Mouse (Mus musculus): Measurements from ENCODE around the gene Ajap1. TPM values are rescaled to one million over a fixed set of nuclear protein-coding genes. Genes with fewer than 3 reads are reported as not detected.

Gene Ajap1
- polyA plus RNA-seq (2015; fragmentation: Nextera tagmentation; extraction: Ambion mirVana), result 0.20 and 0.28 TPM in 2 replicates

DNA sequence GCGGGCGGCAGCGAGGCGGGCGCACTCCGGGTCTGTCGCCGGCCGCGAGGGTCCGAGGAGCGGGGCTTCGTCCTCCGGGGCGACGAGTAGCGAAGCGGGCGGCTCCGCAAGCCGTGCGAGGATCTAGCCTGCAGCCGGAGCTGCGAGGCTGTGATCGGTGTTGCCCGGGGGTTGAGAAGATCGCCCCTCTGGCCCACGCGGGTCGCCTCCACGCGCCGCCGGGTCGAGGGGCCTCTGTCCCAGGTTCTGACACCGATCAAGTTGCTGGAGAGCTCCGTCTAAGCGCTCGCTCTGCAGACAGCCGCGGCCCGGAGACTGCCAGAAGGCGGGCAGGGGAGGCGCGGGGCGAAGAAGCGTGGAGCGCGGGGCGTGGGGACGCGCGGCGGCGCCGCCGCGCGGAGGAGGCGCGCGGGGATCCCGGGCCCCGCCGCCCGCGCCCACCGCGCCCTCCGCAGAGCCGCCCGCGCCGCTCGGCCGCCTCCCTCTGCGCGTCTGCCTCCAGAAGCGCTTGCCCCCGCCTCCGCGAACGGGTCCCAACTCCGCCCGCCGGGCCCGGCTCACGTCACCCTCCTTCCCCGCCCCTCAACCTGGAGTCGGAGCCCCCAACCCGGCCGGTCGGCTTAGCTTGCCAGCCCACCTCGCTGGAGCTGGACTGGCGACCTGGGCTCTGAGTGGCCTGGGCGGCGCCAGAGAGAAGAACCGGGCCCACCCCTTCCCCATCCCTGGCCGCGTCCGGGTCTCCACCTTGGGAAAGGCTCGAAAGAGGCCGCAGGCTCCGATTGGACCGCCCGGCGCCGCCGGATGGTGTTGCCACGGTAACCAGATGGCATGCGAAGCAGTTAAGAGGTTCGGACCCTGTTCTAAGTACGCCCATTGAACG is at the start of gene Ajap1:
Ajap1 (minus strand) TSS at position 353 of the 880 bp plus-strand sequence.
- Histone ChIP-seq H3K4me1 (replicated peaks; ENCODE audit: control insufficient read depth, insufficient read depth, low read length) (no peaks in the 10 kb centered on the region; the same call in 1 of the 2 replicates), H3K27me3 (ENCODE audit: control insufficient read depth, insufficient read depth, low read depth, low read length) (peaks cover 78% of the 10 kb centered on the region), H3K4me2 (ENCODE audit: low read depth, low read length) (peak within 1 kb of the TSS; percentile 51), H3K27ac (ENCODE audit: low read length) (no peak within 1 kb of the TSS), H3K4me3 (ENCODE audit: low read length) (peak within 1 kb of the TSS; percentile 29), H3K9ac (ENCODE audit: low read length) (no peak within 1 kb of the TSS), H3K36me3 (ENCODE audit: control insufficient read depth, insufficient read depth, low read length) (no peaks in the 10 kb centered on the region), H3K9me3 (ENCODE audit: control insufficient read depth, low read length) (no peaks in the 10 kb centered on the region)
- under 1% methylated on average over 97 of the region's 114 CpGs for WGBS
- ATAC-seq (ENCODE audit: low read depth), result no peak

- WGBS, result 50% methylated on average over 14 of the region's 14 CpGs
- no peaks in the 10 kb centered on the region for H3K27me3 ChIP-seq (ENCODE audit: control insufficient read depth, insufficient read depth, low read depth, low read length)
- H3K27ac ChIP-seq (ENCODE audit: low read length), result no peak overlapping the region
- no peaks in the 10 kb centered on the region for H3K9me3 ChIP-seq (ENCODE audit: control insufficient read depth, low read length)
- H3K9ac ChIP-seq (ENCODE audit: low read length), result no peak overlapping the region
- no peak overlapping the region for H3K4me3 ChIP-seq (ENCODE audit: low read length)
- ATAC-seq (ENCODE audit: low read depth), result no peak
- no peaks in the 10 kb centered on the region for H3K4me1 ChIP-seq (replicated peaks; ENCODE audit: control insufficient read depth, insufficient read depth, low read length)
- H3K4me2 ChIP-seq (ENCODE audit: low read depth, low read length), result no peak overlapping the region
- H3K36me3 ChIP-seq (ENCODE audit: control insufficient read depth, insufficient read depth, low read length), result no peaks in the 10 kb centered on the region
Observed at GRCm38 (mm10) chr4:153530536-153530935, 47.9 kb upstream of the Ajap1 start.

DNA sequence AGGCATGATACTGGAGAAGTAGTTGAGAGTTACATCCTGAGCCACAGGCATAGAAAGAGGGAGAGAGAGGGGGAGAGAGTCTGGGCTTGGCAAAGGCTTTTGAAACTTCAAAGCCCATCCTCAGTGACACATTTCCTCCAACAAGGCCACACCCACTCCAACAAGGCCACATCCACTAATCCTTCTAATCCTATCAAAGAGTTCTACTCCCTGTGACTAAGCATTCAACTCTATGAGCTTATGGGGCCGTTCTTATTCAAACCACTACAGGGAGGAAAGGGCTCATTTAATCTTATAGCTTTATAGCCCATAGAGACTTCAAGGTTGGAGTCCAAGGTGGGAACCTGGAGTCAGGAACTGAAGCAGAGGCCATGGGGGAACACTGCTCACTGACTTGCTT is 39.0 kb upstream of the Ajap1 start:
- Histone ChIP-seq H3K36me3 (ENCODE audit: control insufficient read depth, insufficient read depth, low read length) (no peaks in the 10 kb centered on the region), H3K27ac (ENCODE audit: low read length) (no peak overlapping the region), H3K4me3 (ENCODE audit: low read length) (no peak overlapping the region), H3K4me1 (replicated peaks; ENCODE audit: control insufficient read depth, insufficient read depth, low read length) (no peaks in the 10 kb centered on the region), H3K9me3 (ENCODE audit: control insufficient read depth, low read length) (no peaks in the 10 kb centered on the region), H3K9ac (ENCODE audit: low read length) (no peak overlapping the region), H3K4me2 (ENCODE audit: low read depth, low read length) (no peak overlapping the region), H3K27me3 (ENCODE audit: control insufficient read depth, insufficient read depth, low read depth, low read length) (no peaks in the 10 kb centered on the region)
- no peak for ATAC-seq (ENCODE audit: low read depth)
- 76% methylated on average over 1 of the region's 1 CpGs for WGBS

GRCm38 (mm10) chr4:153519888-153520287 is 37.3 kb upstream of the Ajap1 start:
- Histone ChIP-seq H3K4me1 (replicated peaks; ENCODE audit: control insufficient read depth, insufficient read depth, low read length) (no peaks in the 10 kb centered on the region), H3K36me3 (ENCODE audit: control insufficient read depth, insufficient read depth, low read length) (no peaks in the 10 kb centered on the region), H3K27me3 (ENCODE audit: control insufficient read depth, insufficient read depth, low read depth, low read length) (no peaks in the 10 kb centered on the region), H3K27ac (ENCODE audit: low read length) (no peak overlapping the region), H3K4me3 (ENCODE audit: low read length) (no peak overlapping the region), H3K4me2 (ENCODE audit: low read depth, low read length) (no peak overlapping the region), H3K9ac (ENCODE audit: low read length) (no peak overlapping the region), H3K9me3 (ENCODE audit: control insufficient read depth, low read length) (no peaks in the 10 kb centered on the region)
- ATAC-seq (ENCODE audit: low read depth), result no peak
- 66% methylated on average over 3 of the region's 3 CpGs for WGBS

GRCm38 (mm10) chr4:153519289-153519688 is 36.7 kb upstream of the Ajap1 start:
- H3K27ac ChIP-seq (ENCODE audit: low read length), result no peak overlapping the region
- ATAC-seq (ENCODE audit: low read depth), result no peak
- no peaks in the 10 kb centered on the region for H3K9me3 ChIP-seq (ENCODE audit: control insufficient read depth, low read length)
- no peak overlapping the region for H3K4me3 ChIP-seq (ENCODE audit: low read length)
- H3K4me1 ChIP-seq (replicated peaks; ENCODE audit: control insufficient read depth, insufficient read depth, low read length), result no peaks in the 10 kb centered on the region
- H3K36me3 ChIP-seq (ENCODE audit: control insufficient read depth, insufficient read depth, low read length), result no peaks in the 10 kb centered on the region
- no peaks in the 10 kb centered on the region for H3K27me3 ChIP-seq (ENCODE audit: control insufficient read depth, insufficient read depth, low read depth, low read length)
- no peak overlapping the region for H3K9ac ChIP-seq (ENCODE audit: low read length)
- H3K4me2 ChIP-seq (ENCODE audit: low read depth, low read length), result no peak overlapping the region
- 58% methylated on average over 1 of the region's 1 CpGs for WGBS

DNA sequence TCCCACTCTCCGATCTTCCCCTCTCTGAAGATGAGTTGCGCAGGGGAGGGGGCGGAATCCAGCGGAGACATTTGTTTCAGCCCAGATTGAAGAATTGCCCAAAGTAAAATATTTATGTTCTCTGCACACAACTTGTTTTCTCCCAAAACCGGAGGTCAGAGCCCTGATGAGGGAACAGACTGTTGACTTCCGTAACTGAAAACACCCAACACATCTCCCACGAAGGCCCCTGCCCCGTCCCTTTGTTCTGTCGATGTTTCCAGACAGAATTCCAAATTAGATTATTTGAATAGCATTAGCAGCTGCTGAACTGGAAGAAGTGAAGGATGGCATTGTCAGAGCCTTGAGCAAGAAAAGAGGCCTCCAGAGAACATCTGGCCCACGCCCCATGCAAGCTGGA is 33.2 kb upstream of the Ajap1 start:
- H3K4me1 ChIP-seq (replicated peaks; ENCODE audit: control insufficient read depth, insufficient read depth, low read length), result no peaks in the 10 kb centered on the region
- no peaks in the 10 kb centered on the region for H3K36me3 ChIP-seq (ENCODE audit: control insufficient read depth, insufficient read depth, low read length)
- ATAC-seq (ENCODE audit: low read depth), result no peak
- 57% methylated on average over 10 of the region's 10 CpGs for WGBS
- no peaks in the 10 kb centered on the region for H3K27me3 ChIP-seq (ENCODE audit: control insufficient read depth, insufficient read depth, low read depth, low read length)
- no peaks in the 10 kb centered on the region for H3K9me3 ChIP-seq (ENCODE audit: control insufficient read depth, low read length)
- no peak overlapping the region for H3K27ac ChIP-seq (ENCODE audit: low read length)
- H3K4me2 ChIP-seq (ENCODE audit: low read depth, low read length), result no peak overlapping the region
- H3K4me3 ChIP-seq (ENCODE audit: low read length), result no peak overlapping the region
- H3K9ac ChIP-seq (ENCODE audit: low read length), result no peak overlapping the region

DNA sequence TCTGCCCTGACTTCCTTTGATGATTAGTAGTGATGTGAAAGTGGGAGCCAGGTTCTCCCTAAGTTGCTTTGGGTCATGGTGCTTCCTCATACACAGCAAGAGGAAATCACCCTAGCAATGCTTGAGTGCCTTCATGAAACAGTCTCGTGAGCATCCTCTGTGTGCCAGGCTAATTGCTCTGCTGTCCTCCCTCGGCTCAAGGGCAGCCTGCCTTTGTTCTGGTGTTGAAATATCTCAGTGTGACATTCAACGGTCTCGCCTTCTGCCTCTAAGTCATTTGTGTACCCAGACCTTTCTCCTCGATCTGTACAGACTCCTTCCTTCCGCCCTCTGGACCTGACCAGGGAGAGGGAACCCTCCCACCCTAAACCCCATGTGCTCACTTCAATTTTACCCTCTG is 31.5 kb upstream of the Ajap1 start:
- H3K4me2 ChIP-seq (ENCODE audit: low read depth, low read length), result no peak overlapping the region
- H3K4me1 ChIP-seq (replicated peaks; ENCODE audit: control insufficient read depth, insufficient read depth, low read length), result no peaks in the 10 kb centered on the region
- H3K27ac ChIP-seq (ENCODE audit: low read length), result no peak overlapping the region
- no peaks in the 10 kb centered on the region for H3K27me3 ChIP-seq (ENCODE audit: control insufficient read depth, insufficient read depth, low read depth, low read length)
- H3K9me3 ChIP-seq (ENCODE audit: control insufficient read depth, low read length), result no peaks in the 10 kb centered on the region
- ATAC-seq (ENCODE audit: low read depth), result no peak
- WGBS, result 67% methylated on average over 6 of the region's 6 CpGs
- H3K36me3 ChIP-seq (ENCODE audit: control insufficient read depth, insufficient read depth, low read length), result no peaks in the 10 kb centered on the region
- H3K4me3 ChIP-seq (ENCODE audit: low read length), result no peak overlapping the region
- H3K9ac ChIP-seq (ENCODE audit: low read length), result no peak overlapping the region

DNA sequence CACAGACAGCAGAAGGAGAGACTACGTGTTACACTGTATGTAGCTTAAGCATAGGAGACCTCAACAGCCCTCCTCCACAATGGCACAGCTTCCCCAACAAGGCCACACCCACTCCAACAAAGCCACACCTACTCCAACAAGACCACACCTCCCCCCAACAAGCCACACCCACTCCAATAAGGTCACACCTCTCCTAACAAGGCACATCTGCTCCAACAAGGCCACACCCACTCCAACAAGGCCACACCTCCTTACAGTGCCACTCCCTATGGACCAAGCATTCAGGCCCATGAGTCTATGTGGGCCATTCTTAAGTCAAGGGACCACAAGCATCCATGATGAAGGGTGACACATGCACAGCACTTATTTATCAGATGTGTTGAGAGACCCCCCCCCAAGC is 28.9 kb upstream of the Ajap1 start:
- no peak overlapping the region for H3K4me3 ChIP-seq (ENCODE audit: low read length)

GRCm38 (mm10) chr4:153501936-153502335 is 19.3 kb upstream of the Ajap1 start:
- Histone ChIP-seq H3K4me2 (ENCODE audit: low read depth, low read length) (no peak overlapping the region), H3K4me3 (ENCODE audit: low read length) (no peak overlapping the region), H3K9me3 (ENCODE audit: control insufficient read depth, low read length) (no peaks in the 10 kb centered on the region; the same call in 1 of the 2 replicates), H3K4me1 (replicated peaks; ENCODE audit: control insufficient read depth, insufficient read depth, low read length) (no peaks in the 10 kb centered on the region), H3K27me3 (ENCODE audit: control insufficient read depth, insufficient read depth, low read depth, low read length) (no peaks in the 10 kb centered on the region), H3K36me3 (ENCODE audit: control insufficient read depth, insufficient read depth, low read length) (no peaks in the 10 kb centered on the region), H3K27ac (ENCODE audit: low read length) (no peak overlapping the region), H3K9ac (ENCODE audit: low read length) (no peak overlapping the region)
- WGBS, result 49% methylated on average over 7 of the region's 7 CpGs
- no peak for ATAC-seq (ENCODE audit: low read depth)

More for the DNA sequence above, 28.9 kb upstream of the Ajap1 start:
- H3K9ac ChIP-seq (ENCODE audit: low read length), result no peak overlapping the region
- H3K36me3 ChIP-seq (ENCODE audit: control insufficient read depth, insufficient read depth, low read length), result no peaks in the 10 kb centered on the region
- ATAC-seq (ENCODE audit: low read depth), result no peak
- no peak overlapping the region for H3K4me2 ChIP-seq (ENCODE audit: low read depth, low read length)
- H3K9me3 ChIP-seq (ENCODE audit: control insufficient read depth, low read length), result no peaks in the 10 kb centered on the region; the same call in 1 of the 2 replicates
- H3K27ac ChIP-seq (ENCODE audit: low read length), result no peak overlapping the region
- H3K4me1 ChIP-seq (replicated peaks; ENCODE audit: control insufficient read depth, insufficient read depth, low read length), result no peaks in the 10 kb centered on the region
- no peaks in the 10 kb centered on the region for H3K27me3 ChIP-seq (ENCODE audit: control insufficient read depth, insufficient read depth, low read depth, low read length)
- WGBS, result 95% methylated on average over 1 of the region's 1 CpGs

Measured in lung, embryonic 16.5 days (tissue).